Mouse (Mus musculus) ZHBTc4 (cell line): Measurements from ENCODE around the gene P4htm.

Experiments used
- DNase-seq: peaks from one replicate; pipeline ENCODE4 v3.0.0-alpha.2; 2011; ENCODE audit warnings: low read depth, low spot score

P4htm gene

DNA sequence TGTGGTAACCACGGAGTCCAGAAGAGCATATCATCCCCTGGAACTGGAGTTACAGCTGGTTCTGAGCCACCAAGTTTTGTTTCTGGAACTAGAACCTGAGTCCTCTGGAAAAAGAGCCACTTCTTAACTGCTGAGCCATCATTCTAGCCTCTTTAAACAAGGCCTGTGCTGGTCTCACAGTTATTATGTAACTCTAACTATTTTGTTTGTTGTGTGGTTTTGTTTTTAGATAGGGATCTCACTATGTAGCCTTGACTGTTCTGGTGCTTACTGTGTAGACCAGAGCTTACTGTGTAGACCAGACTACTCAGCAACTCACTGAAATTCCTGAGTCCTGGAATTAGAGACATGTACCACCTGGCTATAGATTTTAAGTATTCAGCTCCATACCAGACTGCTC is 50.6 kb downstream of the P4htm start:
- DNase-seq, result no peak

DNA sequence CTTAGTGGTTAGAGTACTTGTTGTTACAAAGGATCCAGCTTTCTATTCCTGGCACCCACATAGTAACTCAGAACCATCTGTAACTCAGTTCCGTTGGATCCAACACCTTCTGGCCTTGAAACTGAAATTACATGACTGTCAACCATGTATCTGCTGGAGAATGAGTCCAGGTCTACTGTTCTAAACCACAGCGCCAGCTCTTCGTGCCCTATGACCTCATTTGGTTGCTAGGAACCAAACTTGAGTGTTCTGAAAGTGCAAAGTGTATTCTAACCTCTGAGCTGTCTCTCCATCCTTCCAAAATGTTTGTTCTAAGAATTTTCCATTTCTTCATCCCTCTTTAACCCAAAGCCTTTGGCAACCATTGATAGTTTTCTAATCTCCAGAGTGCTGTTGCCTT is 51.5 kb downstream of the P4htm start:
- DNase-seq, result no peak

DNA sequence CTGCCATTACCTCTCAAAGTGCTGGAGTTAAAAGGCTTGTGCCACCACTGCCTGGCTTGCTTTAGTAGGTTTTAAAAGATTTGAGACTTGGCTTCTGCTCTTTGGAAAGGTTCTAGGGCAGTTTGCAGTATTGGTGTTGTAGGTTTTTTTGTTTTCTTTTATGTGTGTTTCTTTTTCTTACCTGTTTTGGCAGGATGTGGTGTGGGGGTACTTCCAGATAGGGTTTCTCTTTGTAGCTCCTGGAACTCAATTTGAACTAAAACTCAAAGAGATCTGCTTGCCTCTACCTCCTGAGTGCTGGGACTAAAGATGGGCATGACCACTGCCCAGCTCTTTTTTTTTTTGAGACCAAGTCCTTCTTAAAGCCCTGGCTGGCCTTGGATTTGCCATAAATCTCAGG is 56.6 kb downstream of the P4htm start:
- no peak for DNase-seq

DNA sequence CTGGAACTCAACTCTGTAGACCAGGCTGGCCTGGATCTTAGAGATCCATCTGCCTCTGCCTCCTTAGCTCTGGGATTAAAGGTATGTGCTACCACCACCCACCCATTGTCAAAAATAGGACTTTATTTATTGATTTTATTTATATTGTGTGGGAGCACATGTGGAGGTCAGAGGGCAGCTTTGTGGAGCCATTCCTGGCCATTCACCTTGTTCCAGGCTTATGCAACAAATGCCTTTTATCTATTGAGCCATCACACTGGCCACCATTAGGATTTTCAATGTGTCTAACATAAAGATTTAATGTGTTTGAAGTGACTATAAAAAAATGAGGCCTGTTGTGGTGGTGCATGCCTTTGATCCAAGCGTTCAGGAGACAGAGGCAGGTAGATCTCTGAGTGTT is 66.0 kb downstream of the P4htm start:
- DNase-seq, result no peak

DNA sequence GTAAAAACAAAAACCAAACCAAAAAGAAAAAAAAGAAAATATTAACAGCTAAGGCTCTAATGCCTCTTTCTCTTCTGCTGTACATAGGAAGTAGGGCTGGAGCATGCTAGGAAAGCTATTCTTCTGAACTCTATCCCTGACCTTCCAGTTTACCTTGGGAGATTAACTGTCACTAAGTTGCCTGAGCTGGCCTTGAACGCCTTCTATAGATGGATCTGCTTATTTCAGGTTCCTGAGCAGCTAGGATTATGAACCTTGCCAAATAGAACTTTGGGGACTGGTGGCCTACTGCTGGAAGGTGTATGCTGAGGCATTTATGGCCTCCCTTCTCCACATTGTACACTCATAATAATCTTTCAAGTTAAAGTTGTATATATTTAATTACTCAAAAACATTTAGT is 66.5 kb downstream of the P4htm start:
- DNase-seq, result no peak
